Mouse (Mus musculus) hindbrain, embryonic 16.5 days (tissue): Measurements from ENCODE around the gene Ss18l1. TPM values are rescaled to one million over a fixed set of nuclear protein-coding genes. Genes with fewer than 3 reads are reported as not detected.

Experiments used
- ATAC-seq: fragments of 200-750 bp; cut with Nextera tagmentation; 2 replicates; pipeline ENCODE4 v1.8.0; 2017; ENCODE audit warnings: moderate TSS enrichment, moderate library complexity
- H3K27ac ChIP-seq: fragments of 300-500 bp; sonication (generic); 2 replicates; pipeline ENCODE4 v1.5.1; 2014; ENCODE audit warnings: low read depth, mild to moderate bottlenecking, control low read depth, low read length, moderate library complexity
- H3K27me3 ChIP-seq: fragments of 300-500 bp; sonication (generic); replicated peaks from 2 replicates; pipeline ENCODE4 v1.6.1; 2014; ENCODE audit warnings: low read length; ENCODE audit not compliant: control insufficient read depth, insufficient read depth
- H3K36me3 ChIP-seq: fragments of 300-500 bp; sonication (generic); 2 replicates; pipeline ENCODE4 v1.6.1; 2014; ENCODE audit warnings: mild to moderate bottlenecking, low read length, moderate library complexity, mixed read lengths; ENCODE audit not compliant: control insufficient read depth, insufficient read depth
- H3K4me1 ChIP-seq: fragments of 300-500 bp; sonication (generic); 2 replicates; pipeline ENCODE4 v1.6.1; 2014; ENCODE audit warnings: low read depth, low read length; ENCODE audit not compliant: control insufficient read depth, insufficient read depth
- H3K4me2 ChIP-seq: fragments of 300-500 bp; sonication (generic); 2 replicates; pipeline ENCODE4 v1.6.1; 2014; ENCODE audit warnings: mild to moderate bottlenecking, low read length, control low read depth, moderate library complexity
- H3K4me3 ChIP-seq: fragments of 300-500 bp; sonication (generic); 2 replicates; pipeline ENCODE4 v1.5.1; 2014; ENCODE audit warnings: mild to moderate bottlenecking, low read length, control low read depth, moderate library complexity
- H3K9ac ChIP-seq: fragments of 300-500 bp; sonication (generic); 2 replicates; pipeline ENCODE4 v1.6.1; 2014; ENCODE audit warnings: low read depth, mild to moderate bottlenecking, control low read depth, low read length, moderate library complexity
- H3K9me3 ChIP-seq: fragments of 300-500 bp; sonication (generic); 2 replicates; pipeline ENCODE4 v1.6.1; 2014; ENCODE audit warnings: mild to moderate bottlenecking, low read length, moderate library complexity; ENCODE audit not compliant: control insufficient read depth
- WGBS: fragments of 180-500 bp; shearing (Covaris S2); extraction: QIAGEN DNeasy Blood & Tissue Kit; methylation state at CpG from one replicate; pipeline ENCODE4 v1.1.7; 2014; 5-methylcytosine and 5-hydroxymethylcytosine counted together
- polyA plus RNA-seq: library from polyadenylated mRNA; unstranded; fragments of >200 nt; fragmentation: Nextera tagmentation; extraction: Ambion mirVana; gene quantifications from 2 replicates; pipeline ENCODE4 v1.2.1, GENCODE M21; 2015

Gene Ss18l1
- polyA plus RNA-seq, 1 experiment from 2014 or later = 53.0 TPM

GRCm38 (mm10) chr2:180107081-180107480 lies 64.8 kb downstream of the Ss18l1 start:
- peaks cover 7% of the 10 kb centered on the region for H3K27me3 ChIP-seq

GRCm38 (mm10) chr2:180108285-180108684 lies 66.0 kb downstream of the Ss18l1 start:
- peaks cover 12% of the 10 kb centered on the region for H3K4me1 ChIP-seq
- H3K9me3 ChIP-seq = no peaks in the 10 kb centered on the region
- no peak overlapping the region for H3K4me3 ChIP-seq
- no peak for ATAC-seq
- H3K4me2 ChIP-seq = no peak overlapping the region
- H3K9ac ChIP-seq = no peak overlapping the region
- no peaks in the 10 kb centered on the region for H3K36me3 ChIP-seq
- H3K27ac ChIP-seq = no peak overlapping the region
- 61% methylated on average over 6 of the region's 6 CpGs for WGBS
- peaks cover 6% of the 10 kb centered on the region for H3K27me3 ChIP-seq

More at GRCm38 (mm10) chr2:180107081-180107480, 64.8 kb downstream of the Ss18l1 start:
- Histone ChIP-seq H3K9ac (no peak overlapping the region), H3K4me2 (no peak overlapping the region), H3K4me3 (no peak overlapping the region), H3K4me1 (peaks cover 18% of the 10 kb centered on the region), H3K27ac (no peak overlapping the region), H3K36me3 (no peaks in the 10 kb centered on the region), H3K9me3 (no peaks in the 10 kb centered on the region)
- 71% methylated on average over 4 of the region's 4 CpGs for WGBS
- no peak for ATAC-seq

- no peak overlapping the region for H3K4me3 ChIP-seq
- no peak overlapping the region for H3K9ac ChIP-seq
- H3K4me2 ChIP-seq = no peak overlapping the region
- no peaks in the 10 kb centered on the region for H3K9me3 ChIP-seq
- peaks cover 27% of the 10 kb centered on the region for H3K4me1 ChIP-seq
- WGBS = 53% methylated on average over 17 of the region's 17 CpGs
- no peaks in the 10 kb centered on the region for H3K27me3 ChIP-seq
- no peaks in the 10 kb centered on the region for H3K36me3 ChIP-seq
- peak overlapping the region; percentile 54; the same call in 1 of the 2 replicates for H3K27ac ChIP-seq
- no peak for ATAC-seq
These were observed 71.9 kb downstream of the Ss18l1 start for GRCm38 (mm10) chr2:180113909-180114890.

DNA sequence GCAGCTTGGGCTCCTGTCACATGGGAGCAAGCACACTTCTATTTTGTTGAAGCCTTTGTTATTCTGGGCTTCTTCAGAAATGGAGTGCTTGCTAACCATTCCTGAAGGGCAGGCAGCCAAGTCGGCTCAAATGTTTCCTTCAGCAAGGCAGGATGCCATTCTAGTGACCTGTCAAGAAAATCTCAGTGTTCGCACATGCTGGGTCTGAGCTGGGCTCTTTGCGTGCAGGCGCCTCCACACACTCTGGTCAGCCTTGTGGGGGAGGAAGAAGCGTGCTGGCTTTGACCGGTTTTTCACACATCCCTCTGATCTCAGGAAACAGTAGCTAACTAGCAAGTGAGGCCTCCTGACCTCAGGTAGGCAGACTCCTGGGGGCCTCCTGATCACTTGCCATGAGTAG lies 73.0 kb downstream of the Ss18l1 start:
- H3K27me3 ChIP-seq = no peaks in the 10 kb centered on the region
- H3K4me1 ChIP-seq = peaks cover 32% of the 10 kb centered on the region
- no peak overlapping the region for H3K4me2 ChIP-seq
- H3K9me3 ChIP-seq = no peaks in the 10 kb centered on the region
- H3K36me3 ChIP-seq = no peaks in the 10 kb centered on the region
- no peak for ATAC-seq
- 29% methylated on average over 6 of the region's 6 CpGs for WGBS
- no peak overlapping the region for H3K4me3 ChIP-seq
- H3K9ac ChIP-seq = no peak overlapping the region
- H3K27ac ChIP-seq = no peak overlapping the region

DNA sequence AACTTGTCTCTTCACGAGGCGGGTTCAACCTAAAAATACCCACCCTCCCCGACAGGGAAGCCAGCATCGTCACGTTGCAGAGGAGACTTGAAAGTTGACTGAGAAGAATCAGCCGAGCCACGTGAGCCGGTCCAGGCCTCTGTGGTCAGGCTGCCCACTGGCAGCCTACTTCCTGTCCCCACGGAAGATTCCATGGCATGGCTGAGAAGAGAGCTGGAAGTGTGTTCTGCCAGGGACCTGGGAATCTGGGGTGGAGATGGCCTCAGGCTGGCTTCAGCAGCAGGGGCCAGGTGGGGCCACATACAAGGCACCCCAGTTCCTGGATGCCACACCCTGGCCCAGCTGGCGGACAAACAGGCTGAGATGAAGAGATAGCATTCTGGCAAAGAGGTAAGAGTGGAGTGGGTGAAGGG lies 73.8 kb downstream of the Ss18l1 start:
- no peak overlapping the region for H3K4me3 ChIP-seq
- WGBS = 66% methylated on average over 10 of the region's 10 CpGs
- peaks cover 36% of the 10 kb centered on the region for H3K4me1 ChIP-seq
- no peaks in the 10 kb centered on the region for H3K27me3 ChIP-seq
- H3K9me3 ChIP-seq = no peaks in the 10 kb centered on the region
- H3K27ac ChIP-seq = no peak overlapping the region
- H3K36me3 ChIP-seq = no peaks in the 10 kb centered on the region
- no peak overlapping the region for H3K4me2 ChIP-seq
- H3K9ac ChIP-seq = no peak overlapping the region
- no peak for ATAC-seq

DNA sequence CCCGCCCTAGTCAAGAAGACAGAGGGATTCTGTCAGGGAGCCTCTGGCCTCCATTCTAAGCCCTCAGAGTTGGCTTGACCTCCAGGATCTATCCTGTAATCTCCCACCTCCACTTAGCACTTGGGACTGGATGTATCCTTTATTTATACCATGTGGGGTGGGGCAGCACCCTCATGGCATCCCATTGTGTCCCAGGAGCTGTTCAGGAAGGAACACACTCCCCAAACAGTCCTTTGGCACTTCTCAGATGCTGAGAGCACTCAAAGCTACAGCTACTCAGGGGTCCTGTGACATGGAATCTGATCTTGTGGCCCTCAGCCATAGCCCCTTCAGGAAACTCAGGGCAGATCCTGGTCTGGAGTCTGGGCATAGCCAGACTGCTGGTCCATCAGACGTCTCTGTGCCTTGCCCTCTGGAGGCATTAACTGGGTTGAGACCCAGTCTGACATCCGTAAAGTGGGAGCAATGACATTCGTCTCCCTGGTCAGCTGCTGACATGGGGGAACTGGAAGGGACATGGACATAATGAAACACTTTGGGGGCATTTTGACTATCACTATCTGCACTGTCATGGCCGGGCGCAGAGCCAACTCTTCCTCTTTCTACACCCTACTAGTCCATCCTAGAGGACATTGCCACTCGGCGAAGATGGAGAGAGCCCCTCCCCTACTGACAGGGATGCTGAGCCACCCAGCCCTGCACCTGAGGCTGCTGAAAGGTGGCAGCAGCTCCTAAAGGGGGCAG lies 74.6 kb downstream of the Ss18l1 start:
- Histone ChIP-seq H3K9ac (no peak overlapping the region), H3K4me2 (no peak overlapping the region), H3K27me3 (no peaks in the 10 kb centered on the region), H3K4me3 (no peak overlapping the region), H3K9me3 (no peaks in the 10 kb centered on the region), H3K27ac (no peak overlapping the region), H3K36me3 (no peaks in the 10 kb centered on the region), H3K4me1 (peaks cover 36% of the 10 kb centered on the region)
- WGBS = 64% methylated on average over 7 of the region's 8 CpGs
- ATAC-seq = no peak

- Histone ChIP-seq H3K9me3 (no peaks in the 10 kb centered on the region), H3K4me3 (peak overlapping the region; percentile 8), H3K27me3 (no peaks in the 10 kb centered on the region), H3K4me2 (peak overlapping the region; percentile 94), H3K9ac (peak overlapping the region; percentile 67), H3K27ac (peak overlapping the region; percentile 82), H3K4me1 (peaks cover 36% of the 10 kb centered on the region), H3K36me3 (no peaks in the 10 kb centered on the region)
- WGBS = 8% methylated on average over 13 of the region's 13 CpGs
- peak; percentile 25; the same call in 1 of the 2 replicates for ATAC-seq
These were observed 75.3 kb downstream of the Ss18l1 start for GRCm38 (mm10) chr2:180117485-180118194.

- Histone ChIP-seq H3K27me3 (no peaks in the 10 kb centered on the region), H3K27ac (peak within 1 kb of the TSS; percentile 82), H3K4me2 (peak within 1 kb of the TSS; percentile 94), H3K9ac (peak within 1 kb of the TSS; percentile 89), H3K36me3 (no peaks in the 10 kb centered on the region), H3K9me3 (no peaks in the 10 kb centered on the region), H3K4me1 (peaks cover 36% of the 10 kb centered on the region), H3K4me3 (peak within 1 kb of the TSS; percentile 90)
- ATAC-seq = peak; percentile 98
- WGBS = under 1% methylated on average over 46 of the region's 55 CpGs
These were observed 76.5 kb downstream of the Ss18l1 start, which contains the start of gene Osbpl2 for GRCm38 (mm10) chr2:180118661-180119438. Osbpl2 (plus strand) TSS chr2:180119306.
